Mouse (Mus musculus): ENCODE results near the gene Golt1a. TPM values are rescaled to one million over a fixed set of nuclear protein-coding genes. Genes with fewer than 3 reads are reported as not detected.

Gene Golt1a
- total and polyA plus RNA-seq, 3 experiments: not detected

DNA sequence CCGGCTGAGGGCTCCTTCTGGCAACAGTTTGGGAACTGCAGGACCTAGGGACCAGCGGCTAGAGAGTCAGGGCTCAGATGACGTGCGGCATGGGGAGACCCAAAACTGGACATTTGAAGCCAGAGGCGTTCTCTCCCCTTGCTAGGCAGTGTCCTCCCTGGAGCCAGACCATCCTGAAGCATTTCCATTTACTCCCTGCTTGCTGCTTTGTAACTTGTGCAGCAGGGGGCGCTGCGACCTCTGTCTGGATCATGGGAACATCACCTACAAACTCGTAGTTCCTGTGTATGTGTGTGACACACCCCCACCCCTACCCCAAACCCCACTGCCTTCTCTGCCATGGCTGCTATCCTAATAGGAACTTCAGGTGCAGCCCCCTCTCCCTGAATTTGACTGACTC lies 4.8 kb downstream of the Golt1a start:
- H3K9ac ChIP-seq (ENCODE audit: control insufficient read depth, low read depth, low read length, poor library complexity, severe bottlenecking): no peak overlapping the region
- H3K79me2 ChIP-seq (ENCODE audit: control insufficient read depth, insufficient read depth, low read length, poor library complexity): no peaks in the 10 kb centered on the region
- H3K27ac ChIP-seq (ENCODE audit: control insufficient read depth, low read depth, low read length): no peak overlapping the region
- no peaks in the 10 kb centered on the region for H3K9me3 ChIP-seq (replicated peaks; ENCODE audit: insufficient read depth, low read length)
- peaks cover 0 to 2% of the 10 kb centered on the region in 2 experiments; a peak in 1 of 4 replicates for H3K36me3 ChIP-seq (ENCODE audit: control insufficient read depth in 1 of 2, insufficient read depth in 2 of 2, low read length in 2 of 2)
- TF ChIP-seq KAT2A (conservative IDR thresholded peaks at IDR 0.05; ENCODE audit: low read depth, low read length) (no peak), SIN3A (IDR thresholded peaks at IDR 0.05; ENCODE audit: low read length) (no peak), POLR2AphosphoS2 (IDR thresholded peaks at IDR 0.05; ENCODE audit: low read length) (no peak), RAD21 (IDR thresholded peaks at IDR 0.05; ENCODE audit: low read depth, low read length) (peak; percentile 63), GATA1 (IDR thresholded peaks at IDR 0.05; ENCODE audit: low read depth, low read length) (no peak), ELF1 (IDR thresholded peaks at IDR 0.05; ENCODE audit: low read depth, low read length) (no peak), MAZ (IDR thresholded peaks at IDR 0.05; ENCODE audit: low read depth, low read length) (no peak), BHLHE40 (IDR thresholded peaks at IDR 0.05; ENCODE audit: borderline replicate concordance, low read depth, low read length) (no peak), HCFC1 (IDR thresholded peaks at IDR 0.05; ENCODE audit: low read depth, low read length) (no peak), CTCF (IDR thresholded peaks at IDR 0.05 in 2 of 3, conservative IDR thresholded peaks at IDR 0.05 in 1 of 3; ENCODE audit: control insufficient read depth in 1 of 3, insufficient read depth in 1 of 3, low read depth in 2 of 3, low read length in 3 of 3, poor library complexity in 1 of 3, severe bottlenecking in 1 of 3) (peak; percentile 68 to 94 (median 82)), TAL1 (IDR thresholded peaks at IDR 0.05; ENCODE audit: low read length) (no peak), SMC3 (IDR thresholded peaks at IDR 0.05; ENCODE audit: low read depth, low read length) (peak; percentile 79), MAX (IDR thresholded peaks at IDR 0.05; ENCODE audit: low read length) (no peak), ZC3H11A (IDR thresholded peaks at IDR 0.05; ENCODE audit: low read depth, low read length) (peak; percentile 60), JUND (IDR thresholded peaks at IDR 0.05; ENCODE audit: low read depth, low read length) (no peak)
- H3K27me3 ChIP-seq (ENCODE audit: control insufficient read depth in 1 of 2, insufficient read depth in 2 of 2, low read length in 2 of 2): no peaks in the 10 kb centered on the region
- H3K4me3 ChIP-seq (ENCODE audit: control insufficient read depth in 1 of 2, insufficient read depth in 1 of 2, low read depth in 2 of 2, low read length in 2 of 2): no peak overlapping the region
- peaks cover 3 to 18% of the 10 kb centered on the region in 2 experiments; a peak in 3 of 4 replicates for H3K4me1 ChIP-seq (ENCODE audit: control insufficient read depth in 1 of 2, insufficient read depth in 2 of 2, low read length in 2 of 2)
- DNase-seq (ENCODE audit: low read depth, low spot score): peak; percentile 73

DNA sequence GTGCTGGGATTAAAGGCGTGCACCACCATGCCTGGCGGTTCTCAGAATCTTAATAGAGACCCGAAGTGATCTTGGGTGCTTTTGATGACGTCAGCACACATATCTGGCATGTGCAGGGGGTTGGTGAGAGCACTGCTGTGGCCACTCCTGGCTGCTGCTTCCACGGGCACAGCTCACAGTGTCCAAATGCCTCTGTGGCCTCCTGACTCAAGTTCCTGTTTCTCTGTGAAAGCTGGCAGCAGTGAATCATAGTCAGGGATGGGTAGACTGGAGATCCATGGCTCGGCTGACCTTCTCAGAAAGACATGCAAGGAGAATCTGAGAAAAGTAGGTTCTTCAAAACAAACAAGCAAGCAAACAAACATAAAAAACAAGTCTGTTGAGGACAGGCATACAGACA lies 6.2 kb downstream of the Golt1a start:
- Histone ChIP-seq H3K9ac (ENCODE audit: control insufficient read depth, low read depth, low read length, poor library complexity, severe bottlenecking) (no peak overlapping the region), H3K9me3 (replicated peaks; ENCODE audit: insufficient read depth, low read length) (no peaks in the 10 kb centered on the region), H3K36me3 (ENCODE audit: control insufficient read depth in 1 of 2, insufficient read depth in 2 of 2, low read length in 2 of 2) (peaks cover 0 to 2% of the 10 kb centered on the region in 2 experiments; a peak in 1 of 4 replicates), H3K79me2 (ENCODE audit: control insufficient read depth, insufficient read depth, low read length, poor library complexity) (no peaks in the 10 kb centered on the region), H3K27ac (ENCODE audit: control insufficient read depth, low read depth, low read length) (no peak overlapping the region), H3K27me3 (ENCODE audit: control insufficient read depth in 1 of 2, insufficient read depth in 2 of 2, low read length in 2 of 2) (no peaks in the 10 kb centered on the region), H3K4me1 (ENCODE audit: control insufficient read depth in 1 of 2, insufficient read depth in 2 of 2, low read length in 2 of 2) (peaks cover 3 to 18% of the 10 kb centered on the region in 2 experiments; a peak in 3 of 4 replicates), H3K4me3 (ENCODE audit: control insufficient read depth in 1 of 2, insufficient read depth in 1 of 2, low read depth in 2 of 2, low read length in 2 of 2) (no peak overlapping the region)
- peak; percentile 27 for DNase-seq (ENCODE audit: low read depth, low spot score)
- TF ChIP-seq TAL1 (IDR thresholded peaks at IDR 0.05; ENCODE audit: low read length) (0 out of 2 replicates have a peak, but pooled peaks have one; percentile 7), TCF12 (IDR thresholded peaks at IDR 0.05; ENCODE audit: low read depth, low read length) (no peak)

Measured in MEL (cell line).